Mouse (Mus musculus) ES-Bruce4 (cell line): ENCODE data around the gene Oprd1. TPM values are rescaled to one million over a fixed set of nuclear protein-coding genes. Genes with fewer than 3 reads are reported as not detected.

Experiments used
- H3K27ac ChIP-seq: 2 replicates; pipeline ENCODE4 v1.5.1; 2012; ENCODE audit warnings: low read length, inconsistent platforms; ENCODE audit not compliant: insufficient read depth
- H3K27me3 ChIP-seq: 2 replicates; pipeline ENCODE4 v1.6.1; 2012; ENCODE audit warnings: mild to moderate bottlenecking, low read length, inconsistent platforms; ENCODE audit not compliant: control insufficient read depth, poor library complexity, insufficient read depth, severe bottlenecking
- H3K36me3 ChIP-seq: 2 replicates; pipeline ENCODE4 v1.6.1; 2012; ENCODE audit warnings: inconsistent platforms, mild to moderate bottlenecking, low read length, moderate library complexity; ENCODE audit not compliant: control insufficient read depth, poor library complexity, insufficient read depth, severe bottlenecking
- H3K4me1 ChIP-seq: one replicate; pipeline ENCODE4 v1.8.1; 2011; ENCODE audit warnings: low read length; ENCODE audit not compliant: control insufficient read depth, insufficient read depth
- H3K4me3 ChIP-seq: 2 replicates; pipeline ENCODE4 v1.5.1; 2011; ENCODE audit warnings: low read depth, mild to moderate bottlenecking, low read length
- H3K9ac ChIP-seq: 2 replicates; pipeline ENCODE4 v1.6.1; 2012; ENCODE audit warnings: low read depth, mild to moderate bottlenecking, inconsistent platforms; ENCODE audit not compliant: poor library complexity, severe bottlenecking
- H3K9me3 ChIP-seq: replicated peaks from 2 replicates; pipeline ENCODE4 v1.6.1; 2012; ENCODE audit warnings: mild to moderate bottlenecking, low read length, inconsistent platforms; ENCODE audit not compliant: control insufficient read depth, poor library complexity, insufficient read depth, severe bottlenecking
- CTCF ChIP-seq: IDR thresholded peaks from one replicate; pipeline ENCODE4 v1.8.1; 2011; ENCODE audit warnings: low read depth, low read length
- EP300 ChIP-seq: IDR thresholded peaks from 2 replicates; pipeline ENCODE4 v1.6.1; 2011; ENCODE audit warnings: low read depth, low read length; ENCODE audit not compliant: insufficient read depth
- POLR2A ChIP-seq: IDR thresholded peaks from one replicate; pipeline ENCODE4 v1.8.1; 2011; ENCODE audit warnings: low read length; ENCODE audit not compliant: insufficient read depth
- polyA plus RNA-seq: library from polyadenylated mRNA; stranded (reverse); fragments of >200 nt; gene quantifications from 2 replicates; pipeline ENCODE4 v1.2.4, GENCODE M21; 2011; ENCODE audit warnings: low read depth; ENCODE audit not compliant: missing spikeins, insufficient read depth, insufficient read length

The Oprd1 gene
- polyA plus RNA-seq, 1 experiment, result 0.54 TPM

DNA sequence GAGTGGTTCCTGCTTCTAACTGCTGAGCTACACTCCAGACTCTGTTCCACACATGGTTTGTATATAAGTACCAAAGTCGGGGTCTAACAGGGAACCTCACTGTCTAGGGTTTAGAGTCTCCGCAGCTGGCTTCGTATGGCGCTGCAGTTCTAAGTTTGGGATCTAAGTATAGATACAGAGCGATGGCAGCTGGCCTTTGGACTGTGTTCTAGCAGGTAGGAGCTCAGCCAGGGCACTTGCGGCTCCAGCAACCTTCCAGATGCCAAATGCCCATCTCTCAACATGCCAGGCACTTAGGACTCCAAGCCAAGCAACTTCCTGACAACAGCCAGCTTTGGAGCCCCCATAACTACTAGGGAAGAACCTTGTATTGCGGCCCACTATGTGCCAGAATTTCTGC lies 36.1 kb downstream of the Oprd1 start:
- Histone ChIP-seq H3K4me1 (peaks cover 3% of the 10 kb centered on the region), H3K36me3 (no peaks in the 10 kb centered on the region), H3K27me3 (no peaks in the 10 kb centered on the region), H3K9me3 (no peaks in the 10 kb centered on the region), H3K27ac (no peak overlapping the region), H3K4me3 (no peak overlapping the region), H3K9ac (no peak overlapping the region)
- no peak for TF ChIP-seq EP300
- TF ChIP-seq POLR2A, result no peak
- no peak for TF ChIP-seq CTCF

- no peaks in the 10 kb centered on the region for H3K27me3 ChIP-seq
- no peak for TF ChIP-seq EP300
- no peak for TF ChIP-seq POLR2A
- no peak for TF ChIP-seq CTCF
- no peak overlapping the region for H3K4me3 ChIP-seq
- no peak overlapping the region for H3K9ac ChIP-seq
- no peaks in the 10 kb centered on the region for H3K36me3 ChIP-seq
- H3K9me3 ChIP-seq, result peaks cover 19% of the 10 kb centered on the region
- 0 out of 2 replicates have a peak overlapping the region, but pooled peaks have one; percentile 27 for H3K27ac ChIP-seq
- H3K4me1 ChIP-seq, result peaks cover 3% of the 10 kb centered on the region
These were observed 43.1 kb downstream of the Oprd1 start for GRCm38 (mm10) chr4:132101152-132101551.

- TF ChIP-seq CTCF (no peak), POLR2A (no peak), EP300 (no peak)
- peaks cover 3% of the 10 kb centered on the region for H3K4me1 ChIP-seq
- H3K27ac ChIP-seq, result no peak overlapping the region
These were observed 44.7 kb downstream of the Oprd1 start for GRCm38 (mm10) chr4:132099548-132099947.

DNA sequence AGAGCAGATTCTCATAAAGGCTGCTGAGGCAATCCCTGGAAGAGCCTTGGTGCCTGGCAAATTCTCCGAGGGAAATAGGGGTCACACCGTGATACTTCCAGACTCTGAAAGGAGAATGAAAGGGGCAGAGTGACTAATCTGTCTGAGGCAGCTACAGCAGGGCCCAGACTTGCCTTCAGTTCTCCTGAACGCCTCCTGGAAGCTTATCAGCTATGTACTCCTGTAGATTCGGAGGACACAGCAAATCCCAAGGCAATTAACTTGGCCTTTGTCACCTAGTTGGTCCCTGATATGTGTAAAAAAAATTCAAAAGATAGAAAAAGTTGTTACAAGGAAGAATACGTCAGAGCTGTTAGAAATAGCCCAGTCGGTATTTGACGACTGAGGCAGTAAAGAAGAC lies 49.2 kb downstream of the Oprd1 start:
- Histone ChIP-seq H3K9ac (no peak overlapping the region), H3K9me3 (peaks cover 13% of the 10 kb centered on the region), H3K27ac (no peak overlapping the region), H3K4me3 (no peak overlapping the region), H3K36me3 (no peaks in the 10 kb centered on the region), H3K27me3 (no peaks in the 10 kb centered on the region), H3K4me1 (no peaks in the 10 kb centered on the region)
- TF ChIP-seq EP300, result no peak
- no peak for TF ChIP-seq CTCF
- no peak for TF ChIP-seq POLR2A

More at GRCm38 (mm10) chr4:132099548-132099947, 44.7 kb downstream of the Oprd1 start:
- Histone ChIP-seq H3K36me3 (no peaks in the 10 kb centered on the region), H3K9ac (no peak overlapping the region), H3K27me3 (no peaks in the 10 kb centered on the region), H3K4me3 (no peak overlapping the region), H3K9me3 (peaks cover 19% of the 10 kb centered on the region)

DNA sequence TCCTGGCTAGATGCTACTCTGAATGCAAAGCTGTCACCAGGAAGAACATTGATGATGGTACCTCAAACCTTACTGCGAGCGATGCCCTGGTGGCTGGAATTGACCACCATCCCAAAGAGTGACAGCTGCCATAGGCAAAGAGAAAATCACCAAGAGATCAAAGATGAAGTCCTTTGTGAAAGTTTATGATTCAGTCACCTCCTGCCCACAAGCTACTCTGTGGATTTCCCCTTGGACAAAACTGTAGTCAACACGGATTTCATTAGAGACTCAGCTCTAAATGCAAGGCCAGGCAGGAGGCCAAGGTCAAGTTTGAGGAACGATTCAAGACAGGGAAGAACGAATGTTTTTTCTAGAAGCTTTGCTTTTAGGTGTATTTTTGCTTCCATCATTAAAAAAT lies 50.4 kb downstream of the Oprd1 start:
- Histone ChIP-seq H3K4me1 (no peaks in the 10 kb centered on the region), H3K9me3 (peaks cover 5% of the 10 kb centered on the region; the same call in 1 of the 2 replicates), H3K27me3 (no peaks in the 10 kb centered on the region), H3K27ac (no peak overlapping the region), H3K36me3 (no peaks in the 10 kb centered on the region), H3K9ac (no peak overlapping the region), H3K4me3 (no peak overlapping the region)
- no peak for TF ChIP-seq POLR2A
- no peak for TF ChIP-seq EP300
- TF ChIP-seq CTCF, result no peak

- TF ChIP-seq POLR2A (no peak), EP300 (no peak), CTCF (no peak)
- no peak overlapping the region for H3K4me3 ChIP-seq
- no peaks in the 10 kb centered on the region for H3K36me3 ChIP-seq
- no peaks in the 10 kb centered on the region for H3K4me1 ChIP-seq
- H3K9me3 ChIP-seq, result no peaks in the 10 kb centered on the region; the same call in 1 of the 2 replicates
- H3K27ac ChIP-seq, result no peak overlapping the region
- H3K27me3 ChIP-seq, result no peaks in the 10 kb centered on the region
- H3K9ac ChIP-seq, result no peak overlapping the region
These were observed 51.1 kb downstream of the Oprd1 start for GRCm38 (mm10) chr4:132093136-132093535.
